Mouse (Mus musculus): Measurements from ENCODE around the gene Ubap1l. TPM values are rescaled to one million over a fixed set of nuclear protein-coding genes. Genes with fewer than 3 reads are reported as not detected.

Ubap1l gene
- polyA plus RNA-seq, 1 experiment = not detected

GRCm38 (mm10) chr9:65371756-65372155 lies 10.9 kb downstream of the Ubap1l start:
- Histone ChIP-seq H3K4me3 (ENCODE audit: insufficient read depth, low read length) (no peak overlapping the region), H3K4me1 (ENCODE audit: control insufficient read depth, insufficient read depth, low read length) (no peaks in the 10 kb centered on the region), H3K27ac (ENCODE audit: insufficient read depth, low read depth, low read length) (no peak overlapping the region)
- TF ChIP-seq POLR2A (IDR thresholded peaks at IDR 0.05; ENCODE audit: borderline replicate concordance, low read depth, low read length) = no peak
- no peak for TF ChIP-seq CTCF (IDR thresholded peaks at IDR 0.05; ENCODE audit: low read depth, low read length)

DNA sequence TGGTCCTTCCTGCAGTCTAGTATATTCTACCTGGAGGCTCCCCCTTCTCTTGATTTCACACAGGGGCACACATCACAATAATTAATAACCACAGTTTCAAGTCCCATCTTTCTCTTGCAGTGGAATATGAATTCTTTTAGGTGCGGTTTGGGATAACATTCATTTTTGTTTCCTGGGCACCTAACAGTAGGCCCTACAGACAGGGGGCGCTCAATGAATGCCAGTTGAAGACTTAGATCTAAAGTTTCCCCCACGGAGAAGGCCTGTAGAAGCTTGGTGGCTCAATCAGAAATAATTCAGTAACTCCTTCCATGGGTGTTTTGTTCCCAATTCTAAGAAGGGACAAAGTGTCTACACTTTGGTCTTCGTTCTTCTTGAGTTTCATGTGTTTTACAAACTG lies 11.6 kb downstream of the Ubap1l start:
- TF ChIP-seq POLR2A (IDR thresholded peaks at IDR 0.05; ENCODE audit: borderline replicate concordance, low read depth, low read length) = no peak
- TF ChIP-seq CTCF (IDR thresholded peaks at IDR 0.05; ENCODE audit: low read depth, low read length) = no peak
- Histone ChIP-seq H3K27ac (ENCODE audit: insufficient read depth, low read depth, low read length) (no peak overlapping the region), H3K4me1 (ENCODE audit: control insufficient read depth, insufficient read depth, low read length) (no peaks in the 10 kb centered on the region), H3K4me3 (ENCODE audit: insufficient read depth, low read length) (no peak overlapping the region)

DNA sequence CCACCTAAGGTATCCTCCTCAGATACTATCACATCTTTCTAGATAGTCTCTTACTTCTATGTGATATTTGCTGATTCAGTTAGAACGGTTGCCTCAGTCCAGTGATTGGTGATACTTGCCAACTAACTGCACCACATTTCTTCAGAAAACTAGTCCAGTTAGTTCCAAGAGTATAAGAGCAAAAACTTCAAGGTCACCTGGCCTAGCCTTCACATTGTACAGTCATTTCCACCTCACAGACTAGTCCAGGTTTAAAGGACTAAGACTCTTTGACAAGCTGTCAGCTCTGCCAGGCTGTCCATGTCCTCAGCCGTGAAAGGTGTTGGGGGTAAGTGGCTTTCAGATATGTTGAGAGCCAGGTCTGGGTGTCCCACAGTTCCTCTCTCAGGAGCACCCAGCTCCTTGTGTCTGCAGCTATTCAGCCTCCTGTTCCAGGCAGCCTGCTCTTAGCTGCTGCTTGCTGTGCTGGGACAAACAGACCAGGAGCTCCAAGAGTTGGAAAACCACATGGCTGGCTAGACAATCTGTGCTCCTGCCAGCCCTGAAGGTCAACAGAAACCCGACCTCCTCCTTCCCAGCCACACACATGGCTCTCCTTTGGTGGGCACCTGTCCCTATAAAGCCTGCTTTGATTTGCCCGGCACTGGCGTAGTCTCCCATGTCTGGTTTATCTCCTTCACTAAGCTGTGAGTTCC lies 13.8 kb downstream of the Ubap1l start:
- Histone ChIP-seq H3K4me3 (ENCODE audit: insufficient read depth, low read length) (no peak overlapping the region), H3K4me1 (ENCODE audit: control insufficient read depth, insufficient read depth, low read length) (no peaks in the 10 kb centered on the region), H3K27ac (ENCODE audit: insufficient read depth, low read depth, low read length) (no peak overlapping the region)
- TF ChIP-seq CTCF (IDR thresholded peaks at IDR 0.05; ENCODE audit: low read depth, low read length) (no peak), POLR2A (IDR thresholded peaks at IDR 0.05; ENCODE audit: borderline replicate concordance, low read depth, low read length) (no peak)

DNA sequence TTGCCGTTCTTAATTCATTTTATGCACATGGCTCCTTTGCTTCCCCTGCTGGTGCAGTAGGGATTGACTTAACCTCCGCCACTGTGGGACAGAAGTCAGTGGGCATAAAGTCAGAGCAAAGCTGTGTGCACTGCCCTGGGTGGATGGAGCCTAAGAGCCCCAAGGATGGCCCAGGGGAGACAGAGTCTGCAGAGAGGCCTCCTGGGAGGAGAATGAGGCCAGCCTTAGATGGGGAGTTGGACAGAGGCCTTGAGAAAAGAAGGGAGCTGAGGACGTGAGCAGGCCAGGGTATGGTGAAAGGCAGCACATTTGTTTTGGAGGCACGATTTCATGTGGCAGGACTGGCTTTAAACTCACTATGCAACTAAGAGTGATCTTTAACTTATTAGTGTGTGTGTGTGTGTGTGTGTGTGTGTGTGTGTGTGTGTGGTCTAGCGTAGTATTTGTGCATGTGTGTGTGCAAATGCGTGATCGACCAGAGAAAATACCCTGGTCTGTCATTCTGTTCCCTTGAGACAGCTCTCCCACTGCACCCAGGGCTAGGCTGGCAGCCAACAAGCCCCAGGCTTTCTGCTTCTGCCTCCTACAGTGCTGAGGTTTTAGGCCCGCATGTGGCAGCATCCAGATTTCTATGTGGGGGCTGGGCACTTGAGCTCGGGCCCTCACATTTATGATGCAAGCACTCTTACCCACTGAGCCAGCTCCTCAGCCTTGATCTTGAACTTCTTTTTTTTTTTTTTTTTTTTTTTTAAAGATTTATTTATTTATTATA lies 14.5 kb downstream of the Ubap1l start:
- Histone ChIP-seq H3K27ac (ENCODE audit: insufficient read depth, low read depth, low read length) (no peak overlapping the region), H3K4me3 (ENCODE audit: insufficient read depth, low read length) (no peak overlapping the region), H3K4me1 (ENCODE audit: control insufficient read depth, insufficient read depth, low read length) (no peaks in the 10 kb centered on the region)
- TF ChIP-seq CTCF (IDR thresholded peaks at IDR 0.05; ENCODE audit: low read depth, low read length) = no peak
- TF ChIP-seq POLR2A (IDR thresholded peaks at IDR 0.05; ENCODE audit: borderline replicate concordance, low read depth, low read length) = no peak

GRCm38 (mm10) chr9:65381017-65381590 lies 20.3 kb downstream of the Ubap1l start:
- H3K4me1 ChIP-seq (ENCODE audit: control insufficient read depth, insufficient read depth, low read length) = no peaks in the 10 kb centered on the region
- H3K27ac ChIP-seq (ENCODE audit: insufficient read depth, low read depth, low read length) = no peak overlapping the region
- H3K4me3 ChIP-seq (ENCODE audit: insufficient read depth, low read length) = no peak overlapping the region
- no peak for TF ChIP-seq POLR2A (IDR thresholded peaks at IDR 0.05; ENCODE audit: borderline replicate concordance, low read depth, low read length)
- no peak for TF ChIP-seq CTCF (IDR thresholded peaks at IDR 0.05; ENCODE audit: low read depth, low read length)

GRCm38 (mm10) chr9:65382031-65382750 lies 21.4 kb downstream of the Ubap1l start:
- H3K4me1 ChIP-seq (ENCODE audit: control insufficient read depth, insufficient read depth, low read length) = no peaks in the 10 kb centered on the region
- no peak overlapping the region for H3K27ac ChIP-seq (ENCODE audit: insufficient read depth, low read depth, low read length)
- H3K4me3 ChIP-seq (ENCODE audit: insufficient read depth, low read length) = no peak overlapping the region
- no peak for TF ChIP-seq POLR2A (IDR thresholded peaks at IDR 0.05; ENCODE audit: borderline replicate concordance, low read depth, low read length)
- TF ChIP-seq CTCF (IDR thresholded peaks at IDR 0.05; ENCODE audit: low read depth, low read length) = no peak

GRCm38 (mm10) chr9:65382751-65383097 lies 21.9 kb downstream of the Ubap1l start:
- Histone ChIP-seq H3K27ac (ENCODE audit: insufficient read depth, low read depth, low read length) (no peak overlapping the region), H3K4me1 (ENCODE audit: control insufficient read depth, insufficient read depth, low read length) (no peaks in the 10 kb centered on the region), H3K4me3 (ENCODE audit: insufficient read depth, low read length) (no peak overlapping the region)
- TF ChIP-seq CTCF (IDR thresholded peaks at IDR 0.05; ENCODE audit: low read depth, low read length) = no peak
- no peak for TF ChIP-seq POLR2A (IDR thresholded peaks at IDR 0.05; ENCODE audit: borderline replicate concordance, low read depth, low read length)

DNA sequence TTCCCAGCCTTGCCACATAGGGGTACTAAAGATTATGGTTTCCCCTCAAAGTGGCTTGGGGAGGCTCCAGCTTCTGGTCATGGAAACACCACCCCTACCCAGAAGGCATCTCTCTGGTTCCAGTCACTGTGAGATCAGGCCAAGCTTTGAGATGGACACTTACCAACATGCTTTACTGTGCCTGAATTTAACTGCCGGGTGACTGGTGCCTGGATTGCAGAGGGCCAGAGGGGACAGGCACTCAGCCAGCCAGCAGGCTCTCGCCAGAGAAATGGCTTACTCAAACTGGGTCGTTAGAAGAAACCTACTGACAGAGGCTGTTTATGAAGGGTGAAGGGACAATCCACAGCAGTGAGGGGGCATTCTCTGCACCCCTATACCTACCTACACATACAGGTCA lies 23.4 kb downstream of the Ubap1l start:
- no peaks in the 10 kb centered on the region for H3K4me1 ChIP-seq (ENCODE audit: control insufficient read depth, insufficient read depth, low read length)
- TF ChIP-seq POLR2A (IDR thresholded peaks at IDR 0.05; ENCODE audit: borderline replicate concordance, low read depth, low read length) = no peak
- TF ChIP-seq CTCF (IDR thresholded peaks at IDR 0.05; ENCODE audit: low read depth, low read length) = no peak
- no peak overlapping the region for H3K27ac ChIP-seq (ENCODE audit: insufficient read depth, low read depth, low read length)
- H3K4me3 ChIP-seq (ENCODE audit: insufficient read depth, low read length) = no peak overlapping the region

DNA sequence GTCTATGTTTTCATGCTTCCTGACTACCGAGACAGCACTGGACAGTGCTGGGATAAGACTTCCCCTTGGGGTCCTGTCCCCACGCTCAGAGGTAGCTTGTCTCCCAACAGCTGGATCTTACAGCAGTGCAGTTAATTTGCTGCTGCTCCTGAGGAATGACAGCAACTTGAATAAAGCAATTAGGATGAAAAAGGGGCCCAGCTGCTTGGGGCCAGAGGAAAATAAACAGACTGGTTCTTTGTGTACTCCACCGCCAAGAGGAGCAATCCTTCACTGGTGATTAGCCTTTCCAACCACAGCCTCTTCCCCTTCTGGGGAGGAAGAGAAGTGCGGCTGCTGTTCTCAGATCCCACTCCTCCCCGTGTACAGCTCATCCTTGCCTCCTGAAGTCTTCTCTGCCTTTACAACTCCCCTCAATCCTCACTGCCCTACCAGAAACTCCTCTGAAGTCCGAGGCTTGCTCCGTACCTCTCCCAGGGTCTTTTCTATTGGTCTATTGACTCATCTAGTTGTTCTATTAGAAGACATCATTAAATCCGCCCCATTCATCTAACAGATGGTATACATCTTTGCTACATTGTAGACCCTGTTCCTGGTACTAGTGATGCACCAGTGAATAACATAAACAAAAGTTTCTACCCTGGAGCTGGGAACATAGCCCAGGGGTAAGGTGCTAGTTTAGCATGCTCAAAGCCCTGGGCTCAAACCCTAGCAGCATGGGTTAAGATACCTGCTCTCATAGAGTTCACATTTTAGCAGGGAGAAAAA lies 25.7 kb downstream of the Ubap1l start:
- no peak for TF ChIP-seq POLR2A (IDR thresholded peaks at IDR 0.05; ENCODE audit: borderline replicate concordance, low read depth, low read length)
- no peak for TF ChIP-seq CTCF (IDR thresholded peaks at IDR 0.05; ENCODE audit: low read depth, low read length)
- no peak overlapping the region for H3K27ac ChIP-seq (ENCODE audit: insufficient read depth, low read depth, low read length)
- H3K4me3 ChIP-seq (ENCODE audit: insufficient read depth, low read length) = no peak overlapping the region
- H3K4me1 ChIP-seq (ENCODE audit: control insufficient read depth, insufficient read depth, low read length) = no peaks in the 10 kb centered on the region
